Mouse (Mus musculus): Measurements from ENCODE around the gene Grasp.

DNA sequence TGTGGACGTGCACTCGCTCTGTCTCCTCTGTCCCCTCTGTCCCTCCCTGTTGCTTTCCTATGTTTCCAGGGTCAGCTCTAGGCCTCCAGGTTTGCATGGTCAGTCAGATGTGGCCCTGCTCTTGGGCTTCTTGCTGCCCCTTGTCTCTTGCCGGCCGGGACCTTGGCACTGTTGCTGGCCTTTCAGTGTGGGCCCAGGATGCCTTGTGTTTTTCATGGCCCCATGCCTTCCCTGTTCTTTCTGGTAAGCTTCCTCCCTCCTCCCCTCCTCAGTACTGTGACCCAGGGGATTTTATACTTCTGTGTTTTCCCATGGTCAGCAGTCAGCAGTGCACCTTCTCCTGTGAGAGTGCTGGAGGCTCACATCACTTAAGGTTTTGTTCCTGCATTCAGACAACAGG lies 42.5 kb upstream of the Grasp start:
- TF ChIP-seq CTCF (conservative IDR thresholded peaks at IDR 0.05 in 1 of 2, IDR thresholded peaks at IDR 0.05 in 1 of 2; ENCODE audit: low read depth in 2 of 2, low read length in 2 of 2) (no peak), SIN3A (IDR thresholded peaks at IDR 0.05; ENCODE audit: low read length) (no peak), E2F4 (IDR thresholded peaks at IDR 0.05; ENCODE audit: insufficient replicate concordance, low read depth, low read length) (no peak), MEF2A (IDR thresholded peaks at IDR 0.05; ENCODE audit: borderline replicate concordance, low read depth, low read length) (no peak), EP300 (IDR thresholded peaks at IDR 0.05; ENCODE audit: low read length) (no peak), KAT2A (IDR thresholded peaks at IDR 0.05; ENCODE audit: insufficient replicate concordance, low read length) (no peak), CHD1 (IDR thresholded peaks at IDR 0.05; ENCODE audit: low read depth, low read length) (no peak), POLR2A (IDR thresholded peaks at IDR 0.05; ENCODE audit: low read depth, low read length) (no peak), ZNF384 (IDR thresholded peaks at IDR 0.05; ENCODE audit: low read depth, low read length) (no peak), ZKSCAN1 (IDR thresholded peaks at IDR 0.05; ENCODE audit: borderline replicate concordance, low read depth, low read length) (no peak)
